Mouse (Mus musculus) liver, postnatal 0 days (tissue): ENCODE data around the gene Fgb.

Experiments
- CTCF ChIP-seq: sonication (generic); IDR thresholded peaks from 2 replicates; pipeline ENCODE4 v1.5.1; 2016; ENCODE audit warnings: antibody characterized with exemption, low read depth
- EP300 ChIP-seq: IDR thresholded peaks from 2 replicates; pipeline ENCODE4 v1.6.1; 2016; ENCODE audit warnings: antibody characterized with exemption, low read depth, mild to moderate bottlenecking

DNA sequence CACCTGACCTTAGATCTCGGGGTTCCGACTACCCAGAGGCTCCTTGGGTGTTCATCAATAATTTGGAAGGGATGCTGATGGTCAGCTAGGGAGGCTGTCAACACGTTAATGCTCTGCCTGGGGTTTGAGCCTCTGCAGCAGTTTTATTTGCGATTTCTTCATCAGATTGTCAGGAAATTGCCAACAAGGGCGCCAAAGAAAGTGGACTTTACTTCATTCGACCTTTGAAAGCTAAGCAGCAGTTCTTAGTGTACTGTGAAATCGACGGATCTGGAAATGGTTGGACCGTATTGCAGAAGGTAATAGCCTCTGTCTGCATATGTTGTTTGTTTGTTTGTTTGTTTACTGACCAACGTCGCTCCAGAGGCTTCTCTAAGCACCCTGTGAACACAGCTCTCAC, 39.4 kb downstream of the Fgb start:
- TF ChIP-seq CTCF (no peak), EP300 (no peak)
